Mouse (Mus musculus): ENCODE data around the gene Alox12e. TPM values are rescaled to one million over a fixed set of nuclear protein-coding genes. Genes with fewer than 3 reads are reported as not detected.

Alox12e gene
- polyA plus RNA-seq, 1 experiment from 2014 or later = not detected

- Histone ChIP-seq H3K4me2 (ENCODE audit: low read depth, low read length, severe bottlenecking) (no peak overlapping the region), H3K4me1 (replicated peaks; ENCODE audit: control insufficient read depth, insufficient read depth, low read length) (no peaks in the 10 kb centered on the region), H3K27ac (ENCODE audit: low read depth, low read length) (no peak overlapping the region), H3K27me3 (ENCODE audit: control insufficient read depth, insufficient read depth, low read length) (no peaks in the 10 kb centered on the region), H3K4me3 (ENCODE audit: low read depth, low read length) (no peak overlapping the region), H3K9ac (ENCODE audit: low read length) (no peak overlapping the region), H3K36me3 (ENCODE audit: control insufficient read depth, insufficient read depth, low read length) (no peaks in the 10 kb centered on the region), H3K9me3 (ENCODE audit: control insufficient read depth, low read length) (no peaks in the 10 kb centered on the region; the same call in 1 of the 2 replicates)
- ATAC-seq (replicated peaks; ENCODE audit: low FRiP score) (no peak), DNase-seq (ENCODE audit: low spot score) (no peak)
- 68% methylated on average over 12 of the region's 12 CpGs for WGBS
Measured at GRCm38 (mm10) chr11:70297836-70298454, 24.5 kb downstream of the Alox12e start.

- WGBS = 59% methylated on average over 4 of the region's 4 CpGs
- Histone ChIP-seq H3K4me1 (replicated peaks; ENCODE audit: control insufficient read depth, insufficient read depth, low read length) (no peaks in the 10 kb centered on the region), H3K27me3 (ENCODE audit: control insufficient read depth, insufficient read depth, low read length) (no peaks in the 10 kb centered on the region), H3K9me3 (ENCODE audit: control insufficient read depth, low read length) (no peaks in the 10 kb centered on the region; the same call in 1 of the 2 replicates), H3K4me3 (ENCODE audit: low read depth, low read length) (no peak overlapping the region), H3K4me2 (ENCODE audit: low read depth, low read length, severe bottlenecking) (no peak overlapping the region), H3K27ac (ENCODE audit: low read depth, low read length) (no peak overlapping the region), H3K36me3 (ENCODE audit: control insufficient read depth, insufficient read depth, low read length) (no peaks in the 10 kb centered on the region), H3K9ac (ENCODE audit: low read length) (no peak overlapping the region)
- ATAC-seq (replicated peaks; ENCODE audit: low FRiP score) (no peak), DNase-seq (ENCODE audit: low spot score) (no peak)
Measured at GRCm38 (mm10) chr11:70297405-70297804, 25.0 kb downstream of the Alox12e start.

GRCm38 (mm10) chr11:70293881-70294280, 28.5 kb downstream of the Alox12e start:
- H3K9ac ChIP-seq (ENCODE audit: low read length) = no peak overlapping the region
- no peaks in the 10 kb centered on the region for H3K9me3 ChIP-seq (ENCODE audit: control insufficient read depth, low read length)
- no peak overlapping the region for H3K27ac ChIP-seq (ENCODE audit: low read depth, low read length)
- no peak overlapping the region for H3K4me3 ChIP-seq (ENCODE audit: low read depth, low read length)
- no peaks in the 10 kb centered on the region for H3K36me3 ChIP-seq (ENCODE audit: control insufficient read depth, insufficient read depth, low read length)
- H3K4me1 ChIP-seq (replicated peaks; ENCODE audit: control insufficient read depth, insufficient read depth, low read length) = no peaks in the 10 kb centered on the region
- WGBS = 90% methylated on average over 6 of the region's 6 CpGs
- no peaks in the 10 kb centered on the region for H3K27me3 ChIP-seq (ENCODE audit: control insufficient read depth, insufficient read depth, low read length)
- no peak for DNase-seq (ENCODE audit: low spot score)
- no peak for ATAC-seq (replicated peaks; ENCODE audit: low FRiP score)
- H3K4me2 ChIP-seq (ENCODE audit: low read depth, low read length, severe bottlenecking) = no peak overlapping the region

- Histone ChIP-seq H3K9ac (ENCODE audit: low read length) (no peak overlapping the region), H3K27ac (ENCODE audit: low read depth, low read length) (no peak overlapping the region), H3K4me2 (ENCODE audit: low read depth, low read length, severe bottlenecking) (no peak overlapping the region), H3K9me3 (ENCODE audit: control insufficient read depth, low read length) (no peaks in the 10 kb centered on the region), H3K4me1 (replicated peaks; ENCODE audit: control insufficient read depth, insufficient read depth, low read length) (no peaks in the 10 kb centered on the region), H3K36me3 (ENCODE audit: control insufficient read depth, insufficient read depth, low read length) (no peaks in the 10 kb centered on the region), H3K27me3 (ENCODE audit: control insufficient read depth, insufficient read depth, low read length) (no peaks in the 10 kb centered on the region), H3K4me3 (ENCODE audit: low read depth, low read length) (no peak overlapping the region)
- no peak for ATAC-seq (replicated peaks; ENCODE audit: low FRiP score)
- no peak for DNase-seq (ENCODE audit: low spot score)
- WGBS = 77% methylated on average over 6 of the region's 6 CpGs
Measured at GRCm38 (mm10) chr11:70291235-70291634, 31.2 kb downstream of the Alox12e start.

GRCm38 (mm10) chr11:70289236-70289635, 33.2 kb downstream of the Alox12e start:
- Histone ChIP-seq H3K36me3 (ENCODE audit: control insufficient read depth, insufficient read depth, low read length) (no peaks in the 10 kb centered on the region), H3K4me1 (replicated peaks; ENCODE audit: control insufficient read depth, insufficient read depth, low read length) (no peaks in the 10 kb centered on the region), H3K4me3 (ENCODE audit: low read depth, low read length) (no peak overlapping the region), H3K4me2 (ENCODE audit: low read depth, low read length, severe bottlenecking) (no peak overlapping the region), H3K9ac (ENCODE audit: low read length) (no peak overlapping the region), H3K27me3 (ENCODE audit: control insufficient read depth, insufficient read depth, low read length) (no peaks in the 10 kb centered on the region), H3K9me3 (ENCODE audit: control insufficient read depth, low read length) (no peaks in the 10 kb centered on the region), H3K27ac (ENCODE audit: low read depth, low read length) (no peak overlapping the region)
- DNase-seq (ENCODE audit: low spot score) (no peak), ATAC-seq (replicated peaks; ENCODE audit: low FRiP score) (no peak)
- 34% methylated on average over 6 of the region's 6 CpGs for WGBS

- Histone ChIP-seq H3K27ac (ENCODE audit: low read depth, low read length) (no peak overlapping the region), H3K27me3 (ENCODE audit: control insufficient read depth, insufficient read depth, low read length) (no peaks in the 10 kb centered on the region), H3K9ac (ENCODE audit: low read length) (no peak overlapping the region), H3K4me1 (replicated peaks; ENCODE audit: control insufficient read depth, insufficient read depth, low read length) (no peaks in the 10 kb centered on the region), H3K4me3 (ENCODE audit: low read depth, low read length) (no peak overlapping the region), H3K9me3 (ENCODE audit: control insufficient read depth, low read length) (no peaks in the 10 kb centered on the region), H3K36me3 (ENCODE audit: control insufficient read depth, insufficient read depth, low read length) (no peaks in the 10 kb centered on the region), H3K4me2 (ENCODE audit: low read depth, low read length, severe bottlenecking) (no peak overlapping the region)
- WGBS = 87% methylated on average over 10 of the region's 10 CpGs
- DNase-seq (ENCODE audit: low spot score) = no peak
- ATAC-seq (replicated peaks; ENCODE audit: low FRiP score) = no peak
Measured at GRCm38 (mm10) chr11:70288102-70288501, 34.3 kb downstream of the Alox12e start.

- DNase-seq (ENCODE audit: low spot score) (no peak), ATAC-seq (replicated peaks; ENCODE audit: low FRiP score) (no peak)
- no peak overlapping the region for H3K27ac ChIP-seq (ENCODE audit: low read depth, low read length)
- no peak overlapping the region for H3K9ac ChIP-seq (ENCODE audit: low read length)
- H3K36me3 ChIP-seq (ENCODE audit: control insufficient read depth, insufficient read depth, low read length) = no peaks in the 10 kb centered on the region
- no peaks in the 10 kb centered on the region for H3K27me3 ChIP-seq (ENCODE audit: control insufficient read depth, insufficient read depth, low read length)
- no peaks in the 10 kb centered on the region for H3K4me1 ChIP-seq (replicated peaks; ENCODE audit: control insufficient read depth, insufficient read depth, low read length)
- no peaks in the 10 kb centered on the region for H3K9me3 ChIP-seq (ENCODE audit: control insufficient read depth, low read length)
- WGBS = 91% methylated on average over 5 of the region's 5 CpGs
- no peak overlapping the region for H3K4me3 ChIP-seq (ENCODE audit: low read depth, low read length)
- H3K4me2 ChIP-seq (ENCODE audit: low read depth, low read length, severe bottlenecking) = no peak overlapping the region
Measured at GRCm38 (mm10) chr11:70285686-70286085, 36.7 kb downstream of the Alox12e start.

GRCm38 (mm10) chr11:70284757-70285156, 37.7 kb downstream of the Alox12e start:
- no peak for ATAC-seq (replicated peaks; ENCODE audit: low FRiP score)
- H3K4me3 ChIP-seq (ENCODE audit: low read depth, low read length) = no peak overlapping the region
- no peak overlapping the region for H3K4me2 ChIP-seq (ENCODE audit: low read depth, low read length, severe bottlenecking)
- 91% methylated on average over 3 of the region's 3 CpGs for WGBS
- H3K36me3 ChIP-seq (ENCODE audit: control insufficient read depth, insufficient read depth, low read length) = no peaks in the 10 kb centered on the region
- H3K27me3 ChIP-seq (ENCODE audit: control insufficient read depth, insufficient read depth, low read length) = no peaks in the 10 kb centered on the region
- H3K9ac ChIP-seq (ENCODE audit: low read length) = no peak overlapping the region
- no peaks in the 10 kb centered on the region for H3K4me1 ChIP-seq (replicated peaks; ENCODE audit: control insufficient read depth, insufficient read depth, low read length)
- no peaks in the 10 kb centered on the region for H3K9me3 ChIP-seq (ENCODE audit: control insufficient read depth, low read length)
- H3K27ac ChIP-seq (ENCODE audit: low read depth, low read length) = no peak overlapping the region
- no peak for DNase-seq (ENCODE audit: low spot score)

- Histone ChIP-seq H3K27me3 (ENCODE audit: control insufficient read depth, insufficient read depth, low read length) (no peaks in the 10 kb centered on the region), H3K4me1 (replicated peaks; ENCODE audit: control insufficient read depth, insufficient read depth, low read length) (no peaks in the 10 kb centered on the region), H3K4me3 (ENCODE audit: low read depth, low read length) (no peak overlapping the region), H3K4me2 (ENCODE audit: low read depth, low read length, severe bottlenecking) (no peak overlapping the region), H3K27ac (ENCODE audit: low read depth, low read length) (no peak overlapping the region), H3K36me3 (ENCODE audit: control insufficient read depth, insufficient read depth, low read length) (no peaks in the 10 kb centered on the region), H3K9me3 (ENCODE audit: control insufficient read depth, low read length) (no peaks in the 10 kb centered on the region), H3K9ac (ENCODE audit: low read length) (no peak overlapping the region)
- 89% methylated on average over 4 of the region's 4 CpGs for WGBS
- ATAC-seq (replicated peaks; ENCODE audit: low FRiP score) (no peak), DNase-seq (ENCODE audit: low spot score) (no peak)
Measured at GRCm38 (mm10) chr11:70283666-70284065, 38.8 kb downstream of the Alox12e start.
